21 mouse cellular contexts compared by ENCODE assay signal in genomic region chr3:63384989-63385388, GRCm38 (mm10).
A peak's percentile ranks its signal among the peaks of the same experiment; 100 is the strongest.
DNase-seq lines count a peak whose midpoint lies in the region; ATAC-seq and TF ChIP-seq lines count a peak whose summit lies in the region.
"Had no signal": no experiment of that assay in that cellular context is flagged by ENCODE, and none has a peak within 500 bp of the region (broad histone marks: within the 10 kb centered on the region; RNA-seq: fewer than 3 reads in every experiment).

No protein-coding gene starts in this region.

- no peak for ATAC-seq in lung, embryonic 14.5 days (ENCODE audit: insufficient read depth)
- ATAC-seq in forebrain, embryonic 12.5 days (ENCODE audit: low FRiP score) = no peak
- ATAC-seq: forebrain, postnatal 0 days; inflammation-experienced regulatory T-cells, adult 6 months had no signal

- no peaks in the 10 kb centered on the region for H3K9me3 ChIP-seq in lung, embryonic 14.5 days (ENCODE audit: low read depth, low read length)
- no peaks in the 10 kb centered on the region for H3K9me3 ChIP-seq in forebrain, embryonic 12.5 days
- H3K9me3 ChIP-seq: heart, embryonic 12.5 days; hindbrain, embryonic 13.5 days; megakaryocyte, embryonic 14.5 days had no signal

- H3K9ac ChIP-seq in lung, embryonic 14.5 days = no peak overlapping the region
- H3K9ac ChIP-seq in forebrain, embryonic 12.5 days = no peak overlapping the region
- H3K9ac ChIP-seq: forebrain, postnatal 0 days; heart, embryonic 12.5 days; hindbrain, embryonic 13.5 days had no signal

- H3K27me3 ChIP-seq in lung, embryonic 14.5 days (ENCODE audit: insufficient read depth, low read length) = no peaks in the 10 kb centered on the region
- H3K27me3 ChIP-seq in forebrain, embryonic 12.5 days = no peaks in the 10 kb centered on the region
- H3K27me3 ChIP-seq: CH12.LX; heart, embryonic 12.5 days; hindbrain, embryonic 13.5 days; megakaryocyte, embryonic 14.5 days had no signal

- H3K27ac ChIP-seq in lung, embryonic 14.5 days (ENCODE audit: low read depth) = no peak overlapping the region
- H3K27ac ChIP-seq in forebrain, embryonic 12.5 days = no peak overlapping the region
- H3K27ac ChIP-seq: hindbrain, embryonic 13.5 days had no signal

- H3K4me1 ChIP-seq in lung, embryonic 14.5 days (ENCODE audit: insufficient read depth) = no peaks in the 10 kb centered on the region
- no peaks in the 10 kb centered on the region for H3K4me1 ChIP-seq in forebrain, embryonic 12.5 days
- H3K4me1 ChIP-seq: heart, embryonic 12.5 days; hindbrain, embryonic 13.5 days; megakaryocyte, embryonic 14.5 days had no signal

- DNase-seq in cerebellum, postnatal 10 days = peak; percentile 3 to 10
- no peak for DNase-seq in cerebellum, postnatal 36 days
- DNase-seq in lung, embryonic 14.5 days = peak; percentile 60
- DNase-seq in lung, postnatal 25 days (ENCODE audit: low spot score) = no peak
- peak; percentile 77 for DNase-seq in adipocyte (ENCODE audit: low spot score)
- peak; percentile 29 to 39 for DNase-seq in kidney, postnatal 36 days
- DNase-seq in right cerebral cortex, postnatal 36 days (ENCODE audit: low spot score in 2 of 2) = no peak
- DNase-seq: cerebellum, adult 9-10 months; forebrain, postnatal 0 days; heart, postnatal 14 days; left cerebral cortex, postnatal 4 days; liver; lung, adult 2 months; right cerebral cortex, postnatal 25 days; thymus, adult 2 months had no signal

- no peak for TF ChIP-seq CTCF in lung, embryonic 14.5 days (IDR thresholded peaks at IDR 0.05; ENCODE audit: low read depth)

- no peak overlapping the region for H3K4me2 ChIP-seq in lung, embryonic 14.5 days
- H3K4me2 ChIP-seq in forebrain, embryonic 12.5 days = no peak overlapping the region
- H3K4me2 ChIP-seq: heart, embryonic 12.5 days; hindbrain, embryonic 13.5 days had no signal

- H3K4me3 ChIP-seq in lung, embryonic 14.5 days (ENCODE audit: low read depth, low read length) = no peak overlapping the region
- H3K4me3 ChIP-seq in forebrain, embryonic 12.5 days (replicated peaks) = no peak overlapping the region
- H3K4me3 ChIP-seq: heart, embryonic 12.5 days; hindbrain, embryonic 13.5 days; megakaryocyte, embryonic 14.5 days had no signal

- no peaks in the 10 kb centered on the region for H3K36me3 ChIP-seq in lung, embryonic 14.5 days (ENCODE audit: insufficient read depth)
- no peaks in the 10 kb centered on the region for H3K36me3 ChIP-seq in forebrain, embryonic 12.5 days (replicated peaks)
- H3K36me3 ChIP-seq: heart, embryonic 12.5 days; hindbrain, embryonic 13.5 days had no signal

- WGBS in lung, embryonic 14.5 days = 51% methylated on average over 2 of the region's 2 CpGs
- WGBS in forebrain, embryonic 12.5 days = 72% methylated on average over 2 of the region's 2 CpGs

Comparison
In these comparisons a context has a peak if more than half of its experiments do, and no peak if none do; other contexts are left out.
1. DNase-seq: peak in cerebellum, postnatal 10 days (2 of 2), lung, embryonic 14.5 days (single experiment), adipocyte (single experiment) and kidney, postnatal 36 days (2 of 2); none in cerebellum, postnatal 36 days (0 of 2), lung, postnatal 25 days (single experiment) and right cerebral cortex, postnatal 36 days (0 of 2).